Mouse (Mus musculus): ENCODE data around the gene Tas1r2.

DNA sequence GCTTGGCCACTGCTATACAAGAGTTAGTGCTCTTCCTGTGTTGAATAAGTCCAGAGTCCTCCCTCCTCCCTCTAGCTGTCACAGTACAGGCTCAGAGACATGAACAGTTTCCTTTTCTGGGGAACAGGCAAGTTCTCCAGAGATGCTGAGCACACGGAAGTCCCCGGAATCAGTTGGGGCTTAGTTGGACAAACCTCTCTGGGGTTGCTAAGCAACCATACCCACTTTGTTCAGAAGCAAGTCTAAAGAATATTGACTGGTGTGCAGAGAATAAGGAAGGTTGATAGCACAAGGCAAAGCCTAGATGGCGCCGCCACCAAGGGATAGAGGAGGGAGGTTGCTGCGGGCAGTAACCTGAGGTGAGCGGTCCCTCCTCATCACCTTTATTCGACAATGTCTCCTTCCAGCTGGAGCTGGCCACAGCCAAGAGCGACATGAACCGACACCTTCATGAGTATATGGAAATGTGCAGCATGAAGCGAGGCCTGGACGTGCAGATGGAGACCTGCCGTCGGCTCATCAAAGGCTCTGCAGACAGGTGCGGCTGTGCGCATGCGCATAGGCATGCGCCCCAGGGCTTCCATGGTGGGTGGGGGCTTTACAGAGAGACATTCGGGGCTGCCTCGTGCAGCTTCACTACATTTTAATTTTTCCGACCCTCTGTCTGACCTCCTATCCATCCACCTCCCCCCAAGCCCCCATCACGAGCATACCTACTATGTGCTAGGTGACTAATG, 38.6 kb upstream of the Tas1r2 start:
- TF ChIP-seq POLR2A (IDR thresholded peaks at IDR 0.05; ENCODE audit: low read depth, low read length) (no peak), CTCF (IDR thresholded peaks at IDR 0.05; ENCODE audit: extremely low read depth, insufficient read depth, insufficient read length, insufficient replicate concordance) (no peak)
